Mouse (Mus musculus) bone marrow macrophage, adult 2 months (primary cell): ENCODE data around the gene Cd164l2. TPM values are rescaled to one million over a fixed set of nuclear protein-coding genes. Genes with fewer than 3 reads are reported as not detected.

Source experiments
- H3K27ac ChIP-seq: 2 replicates; pipeline ENCODE4 v1.5.1; 2012; ENCODE audit warnings: low read depth, low read length; ENCODE audit not compliant: insufficient read depth
- H3K4me1 ChIP-seq: 2 replicates; pipeline ENCODE4 v1.6.1; 2012; ENCODE audit warnings: low read length; ENCODE audit not compliant: control insufficient read depth, insufficient read depth
- H3K4me3 ChIP-seq: 2 replicates; pipeline ENCODE4 v1.5.1; 2012; ENCODE audit warnings: mild to moderate bottlenecking, low read length, moderate library complexity; ENCODE audit not compliant: insufficient read depth
- CTCF ChIP-seq: IDR thresholded peaks from 2 replicates; pipeline ENCODE4 v1.5.1; 2012; ENCODE audit warnings: low read depth, mild to moderate bottlenecking, low read length, moderate library complexity
- POLR2A ChIP-seq: IDR thresholded peaks from 2 replicates; pipeline ENCODE4 v1.6.1; 2012; ENCODE audit warnings: mild to moderate bottlenecking, low read depth, low read length, borderline replicate concordance
- polyA plus RNA-seq: library from polyadenylated mRNA; stranded (reverse); fragments of >200 nt; gene quantifications from 2 replicates; pipeline ENCODE4 v1.2.4, GENCODE M21; 2012; ENCODE audit not compliant: missing spikeins, insufficient read depth, insufficient read length

Gene Cd164l2
- polyA plus RNA-seq, 1 experiment: not detected

DNA sequence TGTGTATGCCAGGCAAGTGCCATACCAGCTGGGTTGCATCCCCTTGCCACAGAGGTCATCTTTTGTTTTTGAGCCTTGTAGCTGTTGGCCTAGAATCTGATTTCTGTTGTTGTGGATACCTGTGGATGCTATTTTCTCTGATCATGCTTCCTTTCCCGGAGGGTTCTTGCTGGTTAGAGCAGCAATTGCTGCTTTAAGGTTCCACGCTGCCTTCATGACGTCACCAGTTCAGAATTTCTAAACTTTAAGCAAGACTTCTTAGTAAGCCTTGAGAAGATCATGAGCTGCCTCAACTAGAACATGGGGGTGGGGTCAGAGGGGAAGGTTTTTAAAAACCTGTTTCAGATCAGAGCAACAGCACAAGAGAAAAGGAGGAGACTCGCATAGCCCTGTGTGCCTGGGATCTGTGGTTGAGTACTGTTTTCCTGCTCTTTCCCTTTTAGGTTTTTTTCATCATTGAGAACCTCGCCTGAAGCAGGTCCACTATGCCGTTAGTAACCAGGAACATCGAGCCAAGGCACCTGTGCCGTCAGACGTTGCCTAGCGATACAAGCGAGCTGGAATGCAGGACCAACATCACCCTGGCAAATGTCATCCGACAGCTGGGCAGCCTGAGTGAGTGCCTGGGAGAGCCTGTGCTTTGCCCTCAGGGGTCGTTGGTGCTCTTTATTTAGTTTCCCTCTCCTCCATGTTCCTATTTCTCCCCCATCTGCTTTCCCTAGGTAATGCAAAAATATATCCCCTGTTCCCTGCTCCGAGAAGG is 35.8 kb upstream of the Cd164l2 start:
- H3K4me3 ChIP-seq: no peak overlapping the region
- TF ChIP-seq CTCF: no peak
- TF ChIP-seq POLR2A: no peak
- no peak overlapping the region for H3K27ac ChIP-seq
- H3K4me1 ChIP-seq: peaks cover 52% of the 10 kb centered on the region

DNA sequence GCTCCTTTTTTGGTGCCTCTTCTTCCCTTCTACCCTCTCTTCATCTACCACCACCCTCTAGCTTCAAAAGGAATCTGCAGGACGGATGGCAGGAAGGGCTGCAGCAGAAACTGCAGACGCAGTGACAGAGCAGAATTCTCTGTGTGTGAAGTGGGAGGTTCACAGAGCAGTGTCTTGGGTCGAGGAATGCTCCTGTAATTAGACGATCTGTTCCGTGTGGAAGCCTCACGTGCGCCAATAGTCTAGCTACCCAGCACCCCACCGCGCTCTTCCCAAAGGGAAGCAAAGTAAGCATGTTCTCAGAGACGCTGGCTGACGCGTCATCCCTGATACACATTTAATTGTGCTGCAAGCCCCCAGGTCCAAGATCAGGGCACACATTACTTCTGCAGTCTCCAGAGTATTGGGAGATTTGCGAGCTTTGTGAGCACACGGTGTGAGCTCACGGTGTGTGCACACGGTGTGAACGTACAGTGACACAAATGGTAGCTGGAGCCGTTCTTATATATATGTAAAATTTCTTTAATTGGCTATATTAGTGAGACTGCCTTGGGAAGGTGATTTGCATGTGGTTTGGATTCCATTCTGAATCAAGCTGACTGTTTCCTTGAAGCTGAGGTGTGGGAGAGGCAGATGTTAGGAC is 35.0 kb upstream of the Cd164l2 start:
- no peak for TF ChIP-seq POLR2A
- no peak for TF ChIP-seq CTCF
- peaks cover 45% of the 10 kb centered on the region for H3K4me1 ChIP-seq
- H3K4me3 ChIP-seq: no peak overlapping the region
- no peak overlapping the region for H3K27ac ChIP-seq

DNA sequence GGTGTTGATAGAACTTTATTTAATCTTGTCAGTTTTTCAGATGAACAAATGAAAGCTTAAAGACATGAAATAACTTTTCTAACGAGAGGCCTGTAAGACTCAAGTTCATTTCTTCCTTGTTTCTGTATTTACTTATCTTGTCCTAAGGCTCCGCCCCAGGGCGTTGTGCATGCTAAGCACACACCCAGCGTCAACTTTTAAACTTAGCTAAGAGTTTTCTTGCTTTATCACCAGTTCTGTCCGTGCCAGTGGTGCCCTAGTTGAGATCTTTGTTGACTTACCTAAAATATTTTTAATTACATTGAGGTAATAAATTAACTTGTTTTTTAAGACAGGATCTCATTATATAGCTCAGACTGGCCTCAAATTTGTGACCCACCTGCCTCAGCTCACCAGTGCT is 33.6 kb upstream of the Cd164l2 start:
- TF ChIP-seq CTCF (no peak), POLR2A (no peak)
- no peak overlapping the region for H3K4me3 ChIP-seq
- peaks cover 48% of the 10 kb centered on the region for H3K4me1 ChIP-seq
- no peak overlapping the region for H3K27ac ChIP-seq

DNA sequence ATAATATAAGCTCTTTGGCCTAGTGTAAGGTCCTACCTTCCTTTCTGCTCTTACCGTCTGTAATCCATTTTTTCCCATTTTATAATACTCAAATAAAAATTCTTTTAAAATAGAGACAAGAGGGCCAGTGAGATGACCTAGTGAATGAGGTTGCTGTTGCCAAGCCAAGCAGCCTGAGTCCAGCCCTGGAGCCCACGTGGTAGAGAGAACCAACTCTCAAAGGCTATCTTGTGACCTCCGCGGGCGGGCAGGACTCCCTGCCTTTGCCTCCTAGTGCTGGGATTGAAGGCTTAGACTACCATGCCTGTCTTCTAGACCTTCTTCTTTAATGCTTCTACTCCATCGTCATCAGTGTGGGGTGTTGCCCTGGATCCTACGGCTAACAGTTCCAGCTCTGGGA is 32.7 kb upstream of the Cd164l2 start:
- Histone ChIP-seq H3K27ac (no peak overlapping the region), H3K4me1 (peaks cover 50% of the 10 kb centered on the region), H3K4me3 (no peak overlapping the region)
- TF ChIP-seq CTCF: no peak
- no peak for TF ChIP-seq POLR2A

DNA sequence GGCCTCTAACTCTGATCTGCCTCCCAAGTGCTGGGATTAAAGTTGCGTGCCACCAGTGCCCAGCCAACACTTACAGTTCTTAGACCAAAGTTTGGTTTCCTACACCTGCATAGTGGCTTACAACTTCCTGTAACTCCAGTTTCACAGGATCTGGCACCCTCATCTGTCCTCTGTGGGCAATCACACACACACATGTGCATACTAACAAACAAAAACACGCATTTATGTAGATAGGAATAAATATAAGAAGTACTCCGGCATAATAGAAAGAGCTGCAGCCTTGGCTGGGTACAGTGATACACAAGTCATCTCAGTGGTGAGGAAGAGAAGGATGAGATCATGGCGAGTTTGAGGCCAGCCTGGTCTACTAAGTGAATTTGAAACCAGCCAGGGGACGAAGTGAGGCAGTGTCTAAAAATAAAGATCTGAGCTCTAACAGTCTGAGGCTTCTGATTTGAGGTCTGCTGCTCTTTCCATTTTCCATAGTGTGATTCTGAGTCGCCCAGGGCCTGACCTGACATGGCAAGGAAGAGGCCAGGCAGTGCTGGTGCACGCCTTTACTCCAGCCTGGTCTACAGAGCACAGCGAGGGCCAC is 29.4 kb upstream of the Cd164l2 start:
- peak overlapping the region; percentile 36 for H3K27ac ChIP-seq

DNA sequence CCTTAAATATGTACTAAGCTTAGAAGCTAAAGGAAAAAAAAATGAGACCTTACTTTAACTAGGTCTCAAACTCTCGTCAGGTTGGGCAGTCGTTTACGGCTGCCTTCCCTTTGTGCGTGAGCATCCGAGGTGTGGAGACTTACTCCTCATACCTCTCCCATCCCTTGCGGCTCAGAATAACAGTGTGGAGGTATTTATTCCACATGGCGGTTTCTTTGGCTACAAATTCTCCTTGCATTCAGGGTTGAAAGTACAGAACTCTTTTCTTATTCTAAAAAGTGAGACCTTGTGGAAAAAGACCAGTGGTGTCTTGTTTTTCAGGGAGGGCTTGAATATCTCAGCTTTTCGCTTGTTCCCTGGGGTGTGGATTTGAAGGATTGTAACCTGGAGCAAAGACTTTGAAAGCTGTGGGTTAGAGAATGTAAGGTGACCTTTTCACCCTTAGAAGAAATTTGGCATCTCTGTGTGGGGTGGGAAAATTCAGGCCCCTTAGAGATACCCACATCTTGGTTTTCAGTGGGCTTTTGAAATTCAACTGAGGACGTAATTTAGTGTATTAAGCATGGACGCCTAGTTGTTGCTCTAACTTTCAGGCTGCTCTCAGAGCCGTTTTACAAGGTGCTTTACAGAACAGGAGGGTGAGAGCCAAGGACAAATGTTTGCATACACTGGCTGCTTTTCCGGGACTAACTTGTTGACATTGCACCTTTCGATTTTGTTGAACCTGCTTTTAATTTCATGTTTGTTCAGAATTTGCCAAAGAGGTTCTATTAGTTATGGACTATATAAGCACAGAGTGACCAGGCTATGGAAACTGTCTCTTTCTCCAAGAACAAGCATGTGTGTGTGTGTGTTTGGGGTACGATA is 27.7 kb upstream of the Cd164l2 start:
- Histone ChIP-seq H3K27ac (peak overlapping the region; percentile 38), H3K4me1 (peaks cover 46% of the 10 kb centered on the region), H3K4me3 (no peak overlapping the region)
- TF ChIP-seq POLR2A: no peak
- TF ChIP-seq CTCF: no peak

More for the DNA sequence above, 29.4 kb upstream of the Cd164l2 start:
- H3K4me1 ChIP-seq: peaks cover 51% of the 10 kb centered on the region
- TF ChIP-seq CTCF (no peak), POLR2A (no peak)
- no peak overlapping the region for H3K4me3 ChIP-seq

DNA sequence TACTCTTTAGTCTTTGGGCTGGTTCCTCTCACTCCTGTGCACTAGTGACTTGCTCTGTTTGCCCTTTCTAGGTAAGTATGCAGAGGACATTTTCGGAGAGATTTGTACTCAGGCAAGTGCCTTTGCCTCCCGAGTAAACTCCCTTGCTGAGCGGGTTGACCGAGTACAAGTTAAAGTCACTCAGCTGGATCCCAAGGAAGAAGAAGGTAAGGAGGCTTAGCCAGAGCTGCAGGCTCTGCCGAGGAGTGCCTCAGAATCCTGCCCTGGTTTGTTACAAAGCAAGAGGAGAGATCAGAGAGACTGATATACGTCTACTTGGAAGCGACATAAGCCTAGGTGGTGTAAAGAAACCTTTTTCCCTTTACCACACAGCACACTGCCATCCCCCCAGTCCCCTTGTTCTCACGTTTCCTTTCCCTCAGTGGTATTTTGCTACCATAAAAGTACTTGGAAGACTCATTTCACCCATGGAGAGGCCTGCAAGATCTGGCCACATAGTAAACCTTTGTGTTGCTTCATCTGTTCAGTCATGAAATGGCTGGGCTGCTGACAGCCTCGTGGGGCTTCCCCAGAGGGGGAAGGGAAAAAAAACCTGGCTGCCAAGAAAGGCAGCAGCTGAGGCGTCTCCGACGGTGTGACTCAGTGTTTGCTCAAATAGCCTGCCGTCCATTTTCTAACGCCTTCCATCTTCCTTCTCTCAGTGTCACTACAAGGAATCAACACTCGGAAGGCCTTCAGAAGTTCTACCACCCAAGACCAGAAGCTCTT is 26.8 kb upstream of the Cd164l2 start:
- TF ChIP-seq CTCF (no peak), POLR2A (no peak)
- Histone ChIP-seq H3K4me3 (no peak overlapping the region), H3K4me1 (peaks cover 45% of the 10 kb centered on the region), H3K27ac (peak overlapping the region; percentile 38)

DNA sequence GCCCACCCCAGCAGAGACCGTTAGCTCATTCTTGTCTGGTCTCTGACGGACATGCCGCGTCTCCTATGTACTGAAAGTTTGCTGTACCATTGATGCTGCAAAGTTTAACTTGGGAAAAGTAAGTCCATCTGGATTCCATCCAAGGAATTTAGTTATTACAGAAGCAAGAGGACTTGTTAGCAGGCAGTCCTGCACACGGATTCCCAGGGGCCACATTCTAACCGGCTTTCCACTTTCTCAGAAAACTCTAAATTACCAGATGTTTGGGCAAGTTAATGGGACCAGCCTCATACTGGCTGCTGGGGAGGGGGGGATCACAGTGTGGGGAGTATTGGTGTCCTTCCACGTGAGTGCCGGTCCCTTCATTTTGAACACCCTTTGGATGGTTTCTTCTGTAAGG is 26.0 kb upstream of the Cd164l2 start:
- TF ChIP-seq POLR2A (no peak), CTCF (no peak)
- peaks cover 40% of the 10 kb centered on the region for H3K4me1 ChIP-seq
- no peak overlapping the region for H3K4me3 ChIP-seq
- H3K27ac ChIP-seq: no peak overlapping the region; the same call in 1 of the 2 replicates

DNA sequence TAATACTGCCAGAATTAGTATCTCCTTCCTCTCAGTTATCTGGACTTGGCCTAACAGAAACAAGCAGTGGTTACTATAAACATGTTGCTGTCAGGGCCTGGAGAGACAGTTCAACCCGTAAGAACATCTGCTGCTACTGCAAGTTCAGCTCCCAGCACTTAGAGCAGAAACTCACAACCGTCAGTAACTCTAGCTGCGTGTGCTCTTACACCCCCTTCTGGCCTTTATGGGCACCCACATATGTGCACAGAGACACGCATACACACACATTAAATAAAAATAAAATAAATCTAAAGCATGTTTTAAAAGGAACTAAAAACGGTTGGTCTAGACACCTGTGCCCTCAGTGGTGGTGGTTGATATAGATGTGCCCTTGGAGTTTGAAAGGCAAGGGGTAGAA is 25.1 kb upstream of the Cd164l2 start:
- Histone ChIP-seq H3K4me1 (peaks cover 40% of the 10 kb centered on the region), H3K27ac (no peak overlapping the region), H3K4me3 (no peak overlapping the region)
- TF ChIP-seq POLR2A (no peak), CTCF (no peak)
